Mouse (Mus musculus) forebrain, embryonic 15.5 days (tissue): ENCODE measurements at regions not wholly inside any gene's neighbourhood (a gene's known extent, or its start where the extent isn't known, plus 50 kb on each side); places are given as distances from the start of the nearest gene placed in this dataset.

Experiments
- ATAC-seq: fragments of 200-750 bp; cut with Nextera tagmentation; replicated peaks from 2 replicates; pipeline ENCODE4 v1.8.0; 2017; ENCODE audit warnings: mild to moderate bottlenecking, moderate TSS enrichment, moderate library complexity
- H3K27ac ChIP-seq: fragments of 300-500 bp; sonication (generic); replicated peaks from 2 replicates; pipeline ENCODE4 v1.5.1; 2015; ENCODE audit warnings: mild to moderate bottlenecking, inconsistent platforms
- H3K27me3 ChIP-seq: fragments of 300-500 bp; sonication (generic); 2 replicates; pipeline ENCODE4 v1.6.1; 2015; ENCODE audit warnings: inconsistent platforms
- H3K36me3 ChIP-seq: fragments of 300-500 bp; sonication (generic); 2 replicates; pipeline ENCODE4 v1.6.1; 2015; ENCODE audit warnings: mild to moderate bottlenecking, inconsistent platforms
- H3K4me1 ChIP-seq: fragments of 300-500 bp; sonication (generic); 2 replicates; pipeline ENCODE4 v1.6.1; 2015; ENCODE audit warnings: inconsistent platforms
- H3K4me2 ChIP-seq: fragments of 300-500 bp; sonication (generic); replicated peaks from 2 replicates; pipeline ENCODE4 v1.6.1; 2015; ENCODE audit warnings: mild to moderate bottlenecking, inconsistent platforms
- H3K4me3 ChIP-seq: fragments of 300-500 bp; sonication (generic); 2 replicates; pipeline ENCODE4 v1.5.1; 2015; ENCODE audit warnings: mild to moderate bottlenecking, inconsistent platforms
- H3K9ac ChIP-seq: fragments of 300-500 bp; sonication (generic); replicated peaks from 2 replicates; pipeline ENCODE4 v1.6.1; 2015; ENCODE audit warnings: mild to moderate bottlenecking, inconsistent platforms
- H3K9me3 ChIP-seq: fragments of 300-500 bp; sonication (generic); 2 replicates; pipeline ENCODE4 v1.6.1; 2016; ENCODE audit warnings: inconsistent platforms
- WGBS: fragments of 180-500 bp; shearing (Covaris S2); methylation state at CpG from one replicate; pipeline ENCODE4 v1.1.7; 2015; ENCODE audit warnings: mixed read lengths; 5-methylcytosine and 5-hydroxymethylcytosine counted together

DNA sequence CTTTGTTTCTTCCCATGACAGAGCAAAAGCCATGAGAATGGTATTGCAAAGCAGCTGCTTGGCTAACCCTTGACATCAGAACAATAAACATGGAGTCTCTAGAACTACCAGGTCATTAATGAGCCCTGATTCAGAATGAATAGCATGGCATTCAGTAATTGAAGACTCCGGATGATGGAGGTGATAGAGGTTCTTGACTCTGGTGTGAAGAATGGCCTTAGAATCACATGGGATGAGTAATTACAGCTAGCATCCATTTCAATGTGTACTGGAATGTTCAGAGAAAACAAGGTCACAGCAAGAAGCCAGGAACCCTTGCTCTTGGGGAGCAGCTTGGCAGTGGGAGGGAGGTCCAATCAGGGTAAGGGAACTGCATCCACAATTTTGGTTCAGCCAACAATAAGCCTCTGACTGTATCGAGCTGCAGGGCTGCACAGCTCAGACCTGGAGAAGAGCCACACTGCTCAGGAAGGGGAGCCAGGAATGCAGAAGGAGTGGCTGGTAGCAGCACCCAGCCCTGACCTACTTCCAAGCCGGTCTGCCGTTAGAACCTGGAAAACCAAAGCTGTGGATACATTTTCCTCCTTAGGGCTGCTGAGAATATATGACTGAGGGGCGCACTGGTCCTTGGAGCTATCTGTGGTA is 275.1 kb downstream of the Maf start:
- Histone ChIP-seq H3K4me2 (no peak overlapping the region), H3K4me3 (no peak overlapping the region), H3K9ac (no peak overlapping the region), H3K27ac (no peak overlapping the region), H3K27me3 (peaks cover 6% of the 10 kb centered on the region; the same call in 1 of the 2 replicates), H3K4me1 (peaks cover 17% of the 10 kb centered on the region), H3K9me3 (no peaks in the 10 kb centered on the region), H3K36me3 (no peaks in the 10 kb centered on the region)
- ATAC-seq: no peak
- WGBS: 68% methylated on average over 5 of the region's 5 CpGs

DNA sequence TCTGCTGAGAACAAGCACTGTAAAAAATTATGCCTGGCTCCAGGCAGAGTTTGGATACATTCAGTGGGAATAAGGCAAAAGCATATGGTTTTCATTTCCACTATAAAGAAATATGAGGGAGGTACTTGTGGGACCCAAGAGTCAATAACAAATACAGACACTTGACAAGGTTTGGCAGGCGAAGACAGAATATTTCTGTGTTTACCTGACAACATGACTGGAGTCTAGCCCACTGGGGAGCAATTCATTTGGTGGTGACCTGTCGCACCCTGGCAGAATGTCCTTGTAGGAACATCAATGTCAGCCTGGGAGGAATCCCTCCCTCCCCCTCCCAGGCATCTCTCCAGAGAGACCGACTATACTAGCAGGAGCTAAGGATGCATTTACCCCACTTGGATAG is 276.8 kb downstream of the Maf start:
- Histone ChIP-seq H3K27ac (no peak overlapping the region), H3K36me3 (no peaks in the 10 kb centered on the region), H3K4me3 (no peak overlapping the region), H3K27me3 (peaks cover 15% of the 10 kb centered on the region; the same call in 1 of the 2 replicates), H3K4me2 (no peak overlapping the region), H3K4me1 (peaks cover 17% of the 10 kb centered on the region), H3K9me3 (no peaks in the 10 kb centered on the region), H3K9ac (no peak overlapping the region)
- 62% methylated on average over 3 of the region's 3 CpGs for WGBS
- no peak for ATAC-seq

- H3K4me2 ChIP-seq: no peak overlapping the region
- no peak overlapping the region for H3K27ac ChIP-seq
- peaks cover 24% of the 10 kb centered on the region; the same call in 1 of the 2 replicates for H3K27me3 ChIP-seq
- 53% methylated on average over 3 of the region's 3 CpGs for WGBS
- no peaks in the 10 kb centered on the region for H3K36me3 ChIP-seq
- H3K4me1 ChIP-seq: peaks cover 17% of the 10 kb centered on the region
- H3K9ac ChIP-seq: no peak overlapping the region
- H3K9me3 ChIP-seq: no peaks in the 10 kb centered on the region
- no peak; the same call in 1 of the 2 replicates for ATAC-seq
- no peak overlapping the region for H3K4me3 ChIP-seq
Observed at GRCm38 (mm10) chr8:115429291-115429883, 278.2 kb downstream of the Maf start.

DNA sequence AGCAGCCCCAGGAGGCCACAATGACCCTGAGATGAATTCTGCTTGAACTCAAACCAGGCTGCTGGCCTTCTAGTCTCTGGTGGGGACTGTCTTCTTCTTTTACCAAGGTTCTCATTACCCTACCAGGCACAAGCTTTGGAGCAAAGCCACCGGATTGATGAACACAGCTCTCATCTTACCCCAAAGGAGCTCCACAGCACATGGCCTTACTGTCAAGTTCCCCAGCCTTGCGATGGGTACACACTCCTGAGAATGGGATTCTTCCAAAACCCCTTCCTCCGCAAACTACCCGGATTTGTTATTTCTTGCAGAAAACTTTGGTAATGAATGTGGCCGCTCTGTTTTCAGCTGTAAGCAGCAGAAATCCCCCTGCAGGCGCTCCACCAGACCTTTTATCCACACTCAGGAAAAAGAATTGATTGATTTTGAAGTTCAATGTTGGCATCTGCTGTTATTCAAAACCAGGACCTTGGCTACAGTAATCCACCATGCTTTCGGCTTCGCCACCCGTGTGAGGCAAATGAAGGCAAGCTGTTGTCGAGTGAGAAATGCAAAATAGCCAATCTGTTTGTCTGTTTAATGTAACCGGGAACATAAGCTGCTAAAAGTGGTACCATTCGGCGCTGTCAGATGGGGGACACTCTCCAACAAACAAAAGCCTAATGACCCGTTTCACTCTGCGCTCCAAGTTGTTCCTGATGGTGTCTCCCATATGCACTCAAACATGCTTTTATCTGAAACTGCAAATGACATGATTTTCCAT is 278.9 kb downstream of the Maf start:
- H3K9ac ChIP-seq: no peak overlapping the region
- WGBS: 33% methylated on average over 15 of the region's 15 CpGs
- no peak overlapping the region for H3K27ac ChIP-seq
- H3K4me3 ChIP-seq: no peak overlapping the region
- H3K9me3 ChIP-seq: no peaks in the 10 kb centered on the region
- ATAC-seq: peak; percentile 70
- peaks cover 17% of the 10 kb centered on the region for H3K4me1 ChIP-seq
- H3K4me2 ChIP-seq: no peak overlapping the region
- H3K27me3 ChIP-seq: peaks cover 24% of the 10 kb centered on the region; the same call in 1 of the 2 replicates
- H3K36me3 ChIP-seq: no peaks in the 10 kb centered on the region

DNA sequence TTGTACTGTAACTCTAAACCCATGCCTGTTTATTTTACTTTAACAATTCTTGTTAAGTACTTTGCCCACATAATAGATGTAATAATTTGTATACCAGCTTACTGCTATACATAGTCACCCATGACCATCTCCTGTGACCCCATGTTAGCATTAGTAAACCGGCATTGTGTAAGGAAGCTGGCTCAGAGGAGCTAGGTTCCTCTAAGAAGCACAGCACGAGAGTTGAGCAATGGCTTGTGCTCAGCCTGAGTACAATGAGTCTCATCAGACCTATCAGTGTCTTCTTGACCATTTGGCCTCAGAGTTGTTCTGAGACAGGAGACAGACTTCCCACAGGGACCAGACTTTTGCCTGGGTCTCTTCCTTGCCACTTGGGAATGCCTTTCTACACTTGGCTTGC is 279.6 kb downstream of the Maf start:
- H3K27me3 ChIP-seq: peaks cover 18% of the 10 kb centered on the region; the same call in 1 of the 2 replicates
- 95% methylated on average over 2 of the region's 2 CpGs for WGBS
- H3K9ac ChIP-seq: no peak overlapping the region
- peaks cover 17% of the 10 kb centered on the region for H3K4me1 ChIP-seq
- no peak overlapping the region for H3K4me3 ChIP-seq
- no peak overlapping the region for H3K4me2 ChIP-seq
- no peak for ATAC-seq
- no peak overlapping the region for H3K27ac ChIP-seq
- H3K9me3 ChIP-seq: no peaks in the 10 kb centered on the region
- H3K36me3 ChIP-seq: no peaks in the 10 kb centered on the region

DNA sequence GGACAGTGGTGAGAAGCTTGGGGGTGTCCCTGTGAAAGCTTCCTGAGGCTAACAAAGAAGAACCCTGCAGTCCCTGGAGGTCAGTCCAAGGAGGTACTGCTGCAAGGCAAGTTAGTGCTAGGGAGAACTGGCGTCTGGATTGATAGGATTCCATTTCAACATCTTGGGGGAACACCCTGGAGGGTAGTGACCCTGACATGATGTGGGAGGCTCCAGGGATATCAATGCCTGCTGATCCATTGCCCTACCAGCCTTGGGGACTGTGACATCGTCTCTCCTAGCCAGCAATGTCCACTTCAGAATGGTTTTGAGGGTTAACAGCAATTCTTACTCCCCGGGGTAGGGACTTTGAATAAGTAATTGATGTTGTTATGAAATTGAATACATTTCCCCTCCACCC is 280.1 kb downstream of the Maf start:
- no peak for ATAC-seq
- no peak overlapping the region for H3K4me3 ChIP-seq
- 74% methylated on average over 3 of the region's 3 CpGs for WGBS
- no peaks in the 10 kb centered on the region for H3K9me3 ChIP-seq
- no peak overlapping the region for H3K9ac ChIP-seq
- peaks cover 20% of the 10 kb centered on the region; the same call in 1 of the 2 replicates for H3K27me3 ChIP-seq
- no peak overlapping the region for H3K4me2 ChIP-seq
- no peaks in the 10 kb centered on the region for H3K36me3 ChIP-seq
- H3K27ac ChIP-seq: no peak overlapping the region
- H3K4me1 ChIP-seq: peaks cover 17% of the 10 kb centered on the region

DNA sequence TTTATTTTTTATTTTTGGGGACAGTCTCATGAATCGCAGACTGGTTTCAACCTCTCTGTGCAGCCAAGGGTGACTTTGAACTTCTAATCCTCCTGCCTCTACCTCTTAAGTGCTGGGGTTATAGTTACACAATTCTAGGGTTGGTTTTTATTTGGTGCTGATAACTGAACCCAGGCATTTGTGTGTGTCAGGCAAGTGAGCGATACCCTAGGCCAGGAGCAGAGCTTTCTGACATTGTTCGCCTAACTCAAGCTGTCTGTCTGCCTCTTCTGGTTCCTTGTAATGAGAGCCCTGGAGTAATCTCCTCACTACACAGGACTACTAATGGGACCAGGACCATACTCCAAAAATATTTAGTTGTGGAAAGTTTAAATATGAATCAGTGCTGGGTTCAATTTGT is 281.1 kb downstream of the Maf start:
- no peak for ATAC-seq
- Histone ChIP-seq H3K27ac (no peak overlapping the region), H3K4me2 (no peak overlapping the region), H3K27me3 (peaks cover 20% of the 10 kb centered on the region; the same call in 1 of the 2 replicates), H3K4me3 (no peak overlapping the region), H3K9ac (no peak overlapping the region), H3K36me3 (no peaks in the 10 kb centered on the region), H3K9me3 (no peaks in the 10 kb centered on the region), H3K4me1 (peaks cover 17% of the 10 kb centered on the region)
- 91% methylated on average over 3 of the region's 3 CpGs for WGBS

- H3K4me3 ChIP-seq: no peak overlapping the region
- H3K9me3 ChIP-seq: no peaks in the 10 kb centered on the region
- H3K36me3 ChIP-seq: no peaks in the 10 kb centered on the region
- H3K27ac ChIP-seq: no peak overlapping the region
- ATAC-seq: no peak
- peaks cover 20% of the 10 kb centered on the region; the same call in 1 of the 2 replicates for H3K27me3 ChIP-seq
- H3K4me2 ChIP-seq: no peak overlapping the region
- 21% methylated on average over 2 of the region's 2 CpGs for WGBS
- no peak overlapping the region for H3K9ac ChIP-seq
- peaks cover 17% of the 10 kb centered on the region for H3K4me1 ChIP-seq
Observed at GRCm38 (mm10) chr8:115425360-115425759, 282.2 kb downstream of the Maf start.

DNA sequence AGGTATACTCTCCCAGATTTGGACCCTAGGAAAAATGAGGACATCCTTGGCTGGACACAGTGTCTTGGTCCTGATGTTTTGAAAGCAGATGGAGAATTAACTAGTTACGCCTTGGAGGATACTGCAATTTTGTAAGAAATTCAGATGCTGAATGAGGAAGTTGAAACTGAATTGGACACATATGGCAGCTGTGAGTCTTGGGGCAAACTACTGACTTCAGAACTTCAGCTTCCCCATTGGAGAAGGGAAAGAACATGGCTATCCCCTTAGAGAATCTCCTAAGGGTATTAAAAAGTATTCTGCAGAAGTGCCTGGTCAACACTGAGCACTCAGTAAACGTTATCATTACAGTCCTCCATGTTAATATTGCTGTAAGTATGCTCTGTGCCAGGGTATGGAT is 283.9 kb downstream of the Maf start:
- Histone ChIP-seq H3K9me3 (no peaks in the 10 kb centered on the region), H3K4me1 (peaks cover 8% of the 10 kb centered on the region), H3K27me3 (peaks cover 20% of the 10 kb centered on the region; the same call in 1 of the 2 replicates), H3K36me3 (no peaks in the 10 kb centered on the region), H3K4me3 (no peak overlapping the region), H3K4me2 (no peak overlapping the region), H3K27ac (no peak overlapping the region), H3K9ac (no peak overlapping the region)
- ATAC-seq: no peak
- WGBS: 86% methylated on average over 2 of the region's 2 CpGs

GRCm38 (mm10) chr8:115423056-115423455 is 284.5 kb downstream of the Maf start:
- Histone ChIP-seq H3K9ac (no peak overlapping the region), H3K36me3 (no peaks in the 10 kb centered on the region), H3K9me3 (no peaks in the 10 kb centered on the region), H3K4me1 (peaks cover 1% of the 10 kb centered on the region), H3K4me2 (no peak overlapping the region), H3K27me3 (peaks cover 20% of the 10 kb centered on the region; the same call in 1 of the 2 replicates), H3K4me3 (no peak overlapping the region), H3K27ac (no peak overlapping the region)
- WGBS: 90% methylated on average over 5 of the region's 5 CpGs
- ATAC-seq: no peak

DNA sequence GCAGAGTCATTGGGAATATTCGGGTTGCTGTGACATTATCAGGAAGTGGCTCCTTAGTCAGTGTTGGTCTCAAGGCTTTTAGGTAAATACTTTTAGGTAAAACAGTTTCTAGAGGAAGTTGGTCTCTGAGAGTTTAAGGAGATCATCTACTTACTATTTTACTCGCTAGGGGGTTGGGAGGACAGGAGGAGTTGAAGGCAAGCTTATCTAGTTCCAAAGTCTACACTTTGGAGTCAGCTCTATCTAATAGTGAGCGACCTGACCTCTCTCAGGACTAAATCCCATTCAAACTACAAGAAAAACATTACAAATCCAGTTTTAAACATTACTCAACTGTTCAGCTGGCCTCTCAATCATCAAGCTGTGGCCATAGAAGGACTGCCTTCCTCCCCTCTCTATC is 287.1 kb downstream of the Maf start:
- 91% methylated on average over 3 of the region's 3 CpGs for WGBS

GRCm38 (mm10) chr8:115420131-115420530 is 287.5 kb downstream of the Maf start:
- WGBS: 48% methylated on average over 6 of the region's 6 CpGs
- no peak overlapping the region for H3K4me2 ChIP-seq

More for the DNA sequence above, 287.1 kb downstream of the Maf start:
- Histone ChIP-seq H3K9me3 (no peaks in the 10 kb centered on the region), H3K9ac (no peak overlapping the region), H3K27ac (no peak overlapping the region), H3K4me2 (no peak overlapping the region), H3K4me3 (no peak overlapping the region), H3K4me1 (no peaks in the 10 kb centered on the region), H3K36me3 (no peaks in the 10 kb centered on the region), H3K27me3 (peaks cover 9% of the 10 kb centered on the region; the same call in 1 of the 2 replicates)
- no peak for ATAC-seq

More at GRCm38 (mm10) chr8:115420131-115420530, 287.5 kb downstream of the Maf start:
- no peaks in the 10 kb centered on the region for H3K4me1 ChIP-seq
- peaks cover 6% of the 10 kb centered on the region; the same call in 1 of the 2 replicates for H3K27me3 ChIP-seq
- no peak overlapping the region for H3K27ac ChIP-seq
- H3K36me3 ChIP-seq: no peaks in the 10 kb centered on the region
- no peak overlapping the region for H3K4me3 ChIP-seq
- H3K9ac ChIP-seq: no peak overlapping the region
- H3K9me3 ChIP-seq: no peaks in the 10 kb centered on the region
- no peak for ATAC-seq
